Mouse (Mus musculus): ENCODE measurements around the gene Gm16181. TPM values are rescaled to one million over a fixed set of nuclear protein-coding genes. Genes with fewer than 3 reads are reported as not detected.

Gm16181 gene
- total and polyA plus RNA-seq, 2 experiments from 2014 or later: not detected

GRCm38 (mm10) chr17:35201787-35202186, 18.8 kb upstream of the Gm16181 start, which contains the start of gene Tnf:
Gene Tnf, minus strand, starts transcription at chr17:35202007.
- no peak for TF ChIP-seq CTCF (IDR thresholded peaks at IDR 0.05; ENCODE audit: low read depth)
- 49% methylated on average over 13 of the region's 13 CpGs for WGBS
- no peaks in the 10 kb centered on the region for H3K4me1 ChIP-seq (ENCODE audit: insufficient read depth)
- H3K27me3 ChIP-seq (ENCODE audit: insufficient read depth, low read length): peaks cover 5% of the 10 kb centered on the region
- no peak within 1 kb of the TSS for H3K4me2 ChIP-seq (ENCODE audit: low read depth)
- no peak within 1 kb of the TSS for H3K27ac ChIP-seq (ENCODE audit: low read depth, low read length)
- no peak for DNase-seq
- no peak within 1 kb of the TSS for H3K9ac ChIP-seq
- no peaks in the 10 kb centered on the region for H3K9me3 ChIP-seq (ENCODE audit: low read length)
- H3K36me3 ChIP-seq (ENCODE audit: insufficient read depth): no peaks in the 10 kb centered on the region
- no peak within 1 kb of the TSS for H3K4me3 ChIP-seq (ENCODE audit: low read depth, low read length)
- no peak for ATAC-seq

GRCm38 (mm10) chr17:35202442-35202841, 18.2 kb upstream of the Gm16181 start:
- 73% methylated on average over 4 of the region's 4 CpGs for WGBS

GRCm38 (mm10) chr17:35204494-35205379, 15.9 kb upstream of the Gm16181 start, which contains the start of gene Lta:
Gene Lta, minus strand, starts transcription at chr17:35205351.
- H3K9ac ChIP-seq: no peak within 1 kb of the TSS
- no peak for ATAC-seq
- H3K4me1 ChIP-seq (ENCODE audit: insufficient read depth): no peaks in the 10 kb centered on the region
- H3K9me3 ChIP-seq (ENCODE audit: low read length): no peaks in the 10 kb centered on the region
- H3K27ac ChIP-seq (ENCODE audit: low read depth, low read length): no peak within 1 kb of the TSS
- no peak for DNase-seq
- no peak for TF ChIP-seq CTCF (IDR thresholded peaks at IDR 0.05; ENCODE audit: low read depth)
- H3K4me2 ChIP-seq (ENCODE audit: low read depth): no peak within 1 kb of the TSS
- no peaks in the 10 kb centered on the region for H3K36me3 ChIP-seq (ENCODE audit: insufficient read depth)
- no peak within 1 kb of the TSS for H3K4me3 ChIP-seq (ENCODE audit: low read depth, low read length)
- 33% methylated on average over 20 of the region's 20 CpGs for WGBS
- no peaks in the 10 kb centered on the region for H3K27me3 ChIP-seq (ENCODE audit: insufficient read depth, low read length)

More at GRCm38 (mm10) chr17:35202442-35202841, 18.2 kb upstream of the Gm16181 start:
- Histone ChIP-seq H3K4me1 (ENCODE audit: insufficient read depth) (no peaks in the 10 kb centered on the region), H3K27ac (ENCODE audit: low read depth, low read length) (no peak overlapping the region), H3K4me3 (ENCODE audit: low read depth, low read length) (no peak overlapping the region), H3K36me3 (ENCODE audit: insufficient read depth) (no peaks in the 10 kb centered on the region), H3K4me2 (ENCODE audit: low read depth) (no peak overlapping the region), H3K9me3 (ENCODE audit: low read length) (no peaks in the 10 kb centered on the region), H3K27me3 (ENCODE audit: insufficient read depth, low read length) (peaks cover 5% of the 10 kb centered on the region), H3K9ac (no peak overlapping the region)
- TF ChIP-seq CTCF (IDR thresholded peaks at IDR 0.05; ENCODE audit: low read depth): no peak
- no peak for DNase-seq
- ATAC-seq: no peak

GRCm38 (mm10) chr17:35205380-35205769, 15.3 kb upstream of the Gm16181 start:
- no peak overlapping the region for H3K4me3 ChIP-seq (ENCODE audit: low read depth, low read length)
- no peak for TF ChIP-seq CTCF (IDR thresholded peaks at IDR 0.05; ENCODE audit: low read depth)
- H3K4me2 ChIP-seq (ENCODE audit: low read depth): no peak overlapping the region
- H3K27me3 ChIP-seq (ENCODE audit: insufficient read depth, low read length): no peaks in the 10 kb centered on the region
- H3K4me1 ChIP-seq (ENCODE audit: insufficient read depth): no peaks in the 10 kb centered on the region
- DNase-seq: no peak
- no peaks in the 10 kb centered on the region for H3K9me3 ChIP-seq (ENCODE audit: low read length)
- H3K36me3 ChIP-seq (ENCODE audit: insufficient read depth): no peaks in the 10 kb centered on the region
- no peak for ATAC-seq
- H3K27ac ChIP-seq (ENCODE audit: low read depth, low read length): no peak overlapping the region
- H3K9ac ChIP-seq: no peak overlapping the region
- 61% methylated on average over 10 of the region's 10 CpGs for WGBS

GRCm38 (mm10) chr17:35209785-35210535, 10.7 kb upstream of the Gm16181 start:
- DNase-seq (no peak), ATAC-seq (no peak)
- H3K9me3 ChIP-seq (ENCODE audit: low read length): no peaks in the 10 kb centered on the region
- H3K4me3 ChIP-seq (ENCODE audit: low read depth, low read length): no peak overlapping the region
- no peak overlapping the region for H3K27ac ChIP-seq (ENCODE audit: low read depth, low read length)
- no peak for TF ChIP-seq CTCF (IDR thresholded peaks at IDR 0.05; ENCODE audit: low read depth)
- H3K36me3 ChIP-seq (ENCODE audit: insufficient read depth): no peaks in the 10 kb centered on the region
- H3K27me3 ChIP-seq (ENCODE audit: insufficient read depth, low read length): no peaks in the 10 kb centered on the region
- H3K4me1 ChIP-seq (ENCODE audit: insufficient read depth): no peaks in the 10 kb centered on the region
- H3K9ac ChIP-seq: no peak overlapping the region
- WGBS: 65% methylated on average over 12 of the region's 12 CpGs
- H3K4me2 ChIP-seq (ENCODE audit: low read depth): no peak overlapping the region

- H3K9me3 ChIP-seq (ENCODE audit: low read length): no peaks in the 10 kb centered on the region
- no peaks in the 10 kb centered on the region for H3K36me3 ChIP-seq (ENCODE audit: insufficient read depth)
- no peaks in the 10 kb centered on the region for H3K4me1 ChIP-seq (ENCODE audit: insufficient read depth)
- no peak overlapping the region for H3K27ac ChIP-seq (ENCODE audit: low read depth, low read length)
- ATAC-seq (no peak), DNase-seq (no peak)
- no peak overlapping the region for H3K4me3 ChIP-seq (ENCODE audit: low read depth, low read length)
- no peak for TF ChIP-seq CTCF (IDR thresholded peaks at IDR 0.05; ENCODE audit: low read depth)
- H3K27me3 ChIP-seq (ENCODE audit: insufficient read depth, low read length): no peaks in the 10 kb centered on the region
- H3K9ac ChIP-seq: no peak overlapping the region
- WGBS: 84% methylated on average over 3 of the region's 3 CpGs
- no peak overlapping the region for H3K4me2 ChIP-seq (ENCODE audit: low read depth)
These were observed 10.0 kb upstream of the Gm16181 start for GRCm38 (mm10) chr17:35210593-35210992.

GRCm38 (mm10) chr17:35213071-35213470, 7.6 kb upstream of the Gm16181 start:
- no peak for TF ChIP-seq CTCF (IDR thresholded peaks at IDR 0.05; ENCODE audit: low read depth)
- H3K36me3 ChIP-seq (ENCODE audit: insufficient read depth): no peaks in the 10 kb centered on the region
- DNase-seq (no peak), ATAC-seq (no peak)
- WGBS: 92% methylated on average over 5 of the region's 5 CpGs
- no peaks in the 10 kb centered on the region for H3K4me1 ChIP-seq (ENCODE audit: insufficient read depth)
- H3K9ac ChIP-seq: no peak overlapping the region
- no peaks in the 10 kb centered on the region for H3K9me3 ChIP-seq (ENCODE audit: low read length)
- H3K4me2 ChIP-seq (ENCODE audit: low read depth): no peak overlapping the region
- H3K27me3 ChIP-seq (ENCODE audit: insufficient read depth, low read length): no peaks in the 10 kb centered on the region
- H3K4me3 ChIP-seq (ENCODE audit: low read depth, low read length): no peak overlapping the region
- no peak overlapping the region for H3K27ac ChIP-seq (ENCODE audit: low read depth, low read length)

Data from forebrain, postnatal 0 days (tissue).